Mouse (Mus musculus): ENCODE data around the gene Rabgap1l. TPM values are rescaled to one million over a fixed set of nuclear protein-coding genes. Genes with fewer than 3 reads are reported as not detected.

Gene Rabgap1l
- polyA plus RNA-seq, 1 experiment: 17.9 TPM

DNA sequence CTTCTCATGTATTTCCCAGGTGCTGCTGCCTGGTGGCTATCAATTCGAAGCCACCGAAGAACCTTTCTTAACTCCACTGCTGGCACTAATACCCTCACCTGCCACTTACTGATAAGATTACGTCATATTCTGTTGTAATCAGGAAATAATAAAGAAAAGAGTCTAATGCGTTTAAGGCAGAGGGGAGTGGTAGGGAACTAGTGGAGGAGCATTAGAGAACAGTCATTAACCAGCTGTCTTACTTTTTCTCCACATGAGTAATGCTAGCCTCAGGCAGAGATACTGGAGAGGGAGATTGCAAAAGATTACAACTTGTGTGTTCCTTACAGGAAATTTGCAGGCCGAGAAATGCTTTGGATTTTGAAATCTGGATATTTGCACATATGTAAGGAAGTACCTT lies 530.0 kb downstream of the Rabgap1l start:
- TF ChIP-seq GATA1 (IDR thresholded peaks at IDR 0.05; ENCODE audit: low read length): no peak

DNA sequence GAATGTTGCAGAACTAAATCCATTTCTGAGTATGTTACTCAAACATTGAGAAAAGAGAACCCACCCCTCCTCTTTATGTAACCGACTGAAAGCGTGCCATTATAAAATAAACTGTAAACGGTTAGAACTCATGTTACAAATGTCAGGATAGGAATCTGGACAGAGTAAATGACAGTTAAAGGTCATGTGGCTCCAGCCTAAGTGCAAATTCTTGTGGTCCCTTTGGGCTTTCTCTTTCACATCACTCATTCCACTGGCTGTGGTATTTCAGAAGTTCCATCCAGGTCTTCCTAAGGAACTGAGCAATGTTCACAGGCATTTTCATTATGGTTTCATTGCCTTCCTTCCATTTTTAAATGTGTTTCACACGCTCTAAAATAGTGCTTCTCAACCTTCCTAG lies 530.6 kb downstream of the Rabgap1l start:
- TF ChIP-seq GATA1 (IDR thresholded peaks at IDR 0.05; ENCODE audit: low read length): no peak

DNA sequence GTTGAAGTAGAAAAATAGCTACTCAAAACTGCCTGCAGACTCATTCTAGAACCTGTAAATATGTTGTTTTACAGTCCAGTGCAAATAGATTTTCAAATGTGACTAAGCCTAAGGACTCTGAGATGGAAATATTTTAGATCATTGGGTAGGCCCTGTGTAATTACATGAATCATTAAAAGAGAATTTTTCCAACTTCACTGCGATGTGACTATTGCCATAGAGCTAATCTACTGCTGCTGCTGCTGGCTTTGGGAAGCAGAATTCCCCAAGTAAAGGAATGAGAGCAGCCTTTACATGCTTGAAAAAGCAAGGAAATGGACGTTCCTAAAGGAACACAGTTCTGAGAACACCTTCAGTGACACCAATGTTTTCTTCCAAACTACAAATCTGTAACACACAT lies 531.2 kb downstream of the Rabgap1l start:
- TF ChIP-seq GATA1 (IDR thresholded peaks at IDR 0.05; ENCODE audit: low read length): no peak

DNA sequence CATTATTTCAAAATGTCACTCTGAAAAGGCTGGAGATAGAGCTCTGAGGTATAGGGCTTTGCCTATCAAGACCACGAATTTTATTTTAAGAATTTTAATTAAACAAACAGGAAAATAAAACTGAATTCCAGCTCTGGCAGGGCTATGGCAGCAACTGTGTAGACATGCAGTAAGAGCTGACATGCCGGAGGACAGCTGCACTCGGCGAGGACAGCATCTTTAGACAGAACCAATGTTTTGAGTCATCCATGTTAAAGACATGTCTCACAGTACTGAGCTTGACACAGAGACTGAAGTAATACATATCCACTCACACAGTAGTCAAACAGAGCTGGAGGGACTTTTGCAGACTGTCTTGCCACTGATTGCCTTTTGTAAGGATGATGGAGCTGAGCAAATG lies 532.4 kb downstream of the Rabgap1l start:
- TF ChIP-seq GATA1 (IDR thresholded peaks at IDR 0.05; ENCODE audit: low read length): no peak

DNA sequence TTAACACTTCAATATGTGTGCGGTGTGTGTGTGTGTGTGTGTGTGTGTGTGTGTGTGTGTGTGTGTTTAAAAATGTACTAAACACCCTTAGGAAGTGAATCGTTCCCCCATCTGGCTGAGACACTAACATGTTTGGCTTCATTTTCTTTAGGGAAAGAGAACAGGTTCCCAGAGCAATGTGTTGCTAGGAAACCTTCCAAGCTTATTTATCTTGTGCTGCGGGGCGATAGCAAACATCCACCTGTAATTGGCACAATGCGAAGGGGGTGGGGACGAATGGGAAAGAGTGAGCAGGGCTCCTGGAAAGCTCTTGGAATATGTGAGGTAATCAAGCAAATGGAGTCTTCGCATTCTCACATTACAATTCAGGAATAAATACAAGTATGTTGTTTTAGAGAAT lies 533.1 kb downstream of the Rabgap1l start:
- TF ChIP-seq GATA1 (IDR thresholded peaks at IDR 0.05; ENCODE audit: low read length): no peak

DNA sequence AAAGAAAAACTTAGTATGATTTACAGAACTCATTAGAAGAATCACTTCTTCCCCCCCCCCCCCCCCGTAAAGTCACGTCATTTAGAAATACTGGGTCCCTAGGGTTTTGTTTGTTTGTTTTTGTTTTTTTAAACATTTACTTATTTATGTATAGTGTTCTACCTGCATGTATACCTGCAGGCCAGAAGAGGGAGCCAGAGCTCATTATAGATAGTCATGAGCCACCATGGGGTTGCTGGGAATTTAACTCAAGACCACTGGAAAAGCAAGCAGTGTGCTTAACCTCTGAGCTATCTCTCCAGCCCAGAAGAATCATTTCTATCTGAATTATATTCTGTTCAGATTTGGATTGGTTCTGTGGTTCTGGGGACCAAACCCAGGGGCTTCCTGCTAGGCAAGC lies 539.9 kb downstream of the Rabgap1l start:
- TF ChIP-seq GATA1 (IDR thresholded peaks at IDR 0.05; ENCODE audit: low read length): no peak

DNA sequence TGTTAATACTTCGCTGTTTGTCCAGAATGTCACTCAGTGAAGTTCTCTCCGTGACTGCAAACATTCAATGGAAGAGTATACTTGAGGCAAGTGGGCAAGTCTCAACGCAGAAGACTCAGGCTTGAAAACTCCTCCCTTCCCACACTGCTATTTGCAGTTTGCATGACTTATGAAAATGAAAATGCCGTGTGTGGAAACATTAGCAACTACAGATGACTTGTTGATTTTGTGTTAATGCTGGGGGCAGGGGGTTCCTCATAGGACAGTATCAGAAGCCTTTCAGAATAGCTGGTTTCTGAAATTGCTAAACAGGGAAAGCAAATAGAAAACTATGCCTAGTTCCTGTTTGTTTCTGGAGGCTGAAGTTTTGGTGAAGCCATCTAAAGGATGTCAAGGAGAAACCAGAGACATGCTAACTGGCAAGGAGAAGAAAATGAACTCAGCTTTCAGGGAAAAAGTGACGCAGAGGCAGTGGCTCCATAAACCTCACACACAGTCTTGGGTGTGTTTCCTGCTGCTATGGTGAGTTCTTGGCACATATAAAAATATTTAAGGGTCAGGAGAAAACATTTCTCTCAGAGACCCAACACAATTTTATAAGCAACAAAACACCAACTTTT lies 541.5 kb downstream of the Rabgap1l start:
- no peak for TF ChIP-seq GATA1 (IDR thresholded peaks at IDR 0.05; ENCODE audit: low read length)

DNA sequence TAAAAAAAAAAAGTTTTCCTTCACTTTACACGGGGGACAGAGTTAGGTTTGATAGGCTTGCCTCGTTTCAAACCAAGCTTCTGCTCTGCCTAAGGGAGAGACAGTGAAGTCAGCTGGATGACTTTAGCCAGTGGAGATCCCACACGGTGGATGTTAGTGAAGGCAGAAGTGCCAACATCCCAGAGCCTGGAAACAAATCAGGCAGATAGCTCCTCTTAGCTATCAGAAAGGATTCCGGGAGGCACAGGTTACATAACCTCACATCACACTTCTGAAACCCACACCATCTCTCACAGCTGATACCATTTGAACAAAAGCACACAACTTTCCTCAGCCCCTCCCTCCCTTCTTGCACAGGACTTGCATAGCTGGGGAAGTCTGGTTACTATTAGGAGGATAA lies 542.2 kb downstream of the Rabgap1l start:
- no peak for TF ChIP-seq GATA1 (IDR thresholded peaks at IDR 0.05; ENCODE audit: low read length)

DNA sequence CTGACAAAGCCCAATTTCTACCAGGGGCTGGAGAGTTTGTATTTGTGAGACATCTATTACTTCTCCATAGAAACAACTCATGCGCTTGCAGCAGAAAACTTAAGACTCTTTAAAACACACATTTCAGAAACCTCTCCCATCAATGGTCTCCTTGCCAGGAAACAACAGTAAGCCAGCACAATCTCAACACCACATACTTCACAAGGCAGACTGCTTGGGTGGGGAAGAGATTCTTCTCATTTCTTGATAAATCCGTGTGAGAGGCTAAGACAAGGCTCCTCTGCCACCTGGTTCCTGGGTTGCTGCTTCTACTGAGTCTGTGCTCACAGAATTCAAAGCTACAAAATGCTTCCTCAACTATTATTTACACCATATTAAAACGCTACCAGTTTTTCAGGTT lies 543.2 kb downstream of the Rabgap1l start:
- TF ChIP-seq GATA1 (IDR thresholded peaks at IDR 0.05; ENCODE audit: low read length): no peak

DNA sequence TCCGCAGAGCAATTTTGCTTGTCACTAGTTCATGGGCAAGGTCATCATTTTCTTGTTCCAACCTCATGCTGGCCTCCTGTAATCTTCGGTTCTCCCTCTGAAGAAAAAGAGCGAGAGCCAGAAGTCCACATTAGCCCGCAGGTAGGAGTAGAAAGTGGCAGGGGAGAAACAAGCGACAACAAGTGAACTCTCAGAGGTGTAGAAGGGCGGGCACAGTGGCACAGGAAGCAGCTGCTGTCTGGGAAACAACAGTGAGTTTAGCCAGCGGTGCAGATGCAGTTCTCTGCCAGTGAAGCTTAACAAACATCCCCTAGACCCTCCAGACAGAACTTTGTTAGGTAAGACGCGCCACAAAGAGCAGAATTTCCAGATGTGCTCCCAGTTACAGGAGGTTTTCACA lies 545.5 kb downstream of the Rabgap1l start:
- no peak for TF ChIP-seq GATA1 (IDR thresholded peaks at IDR 0.05; ENCODE audit: low read length)

DNA sequence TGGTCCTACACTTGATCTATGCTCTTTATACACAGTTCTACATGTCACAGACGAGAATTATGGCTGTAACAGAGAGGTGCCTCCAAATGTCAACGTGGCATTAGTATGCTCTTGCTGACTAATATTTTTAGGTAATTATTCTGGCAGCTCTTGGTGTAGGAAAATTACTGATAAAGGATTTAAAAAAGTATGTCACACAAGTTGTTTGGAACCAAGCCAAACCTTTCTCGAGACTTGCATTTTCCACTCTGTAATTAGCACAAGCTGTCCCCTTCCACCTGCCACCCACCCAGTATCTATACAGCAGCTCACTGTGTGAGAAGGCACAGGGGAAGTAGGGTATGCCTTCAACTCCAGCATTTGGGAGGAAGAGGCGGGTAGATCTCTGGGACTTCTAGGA lies 546.2 kb downstream of the Rabgap1l start:
- TF ChIP-seq GATA1 (IDR thresholded peaks at IDR 0.05; ENCODE audit: low read length): no peak

DNA sequence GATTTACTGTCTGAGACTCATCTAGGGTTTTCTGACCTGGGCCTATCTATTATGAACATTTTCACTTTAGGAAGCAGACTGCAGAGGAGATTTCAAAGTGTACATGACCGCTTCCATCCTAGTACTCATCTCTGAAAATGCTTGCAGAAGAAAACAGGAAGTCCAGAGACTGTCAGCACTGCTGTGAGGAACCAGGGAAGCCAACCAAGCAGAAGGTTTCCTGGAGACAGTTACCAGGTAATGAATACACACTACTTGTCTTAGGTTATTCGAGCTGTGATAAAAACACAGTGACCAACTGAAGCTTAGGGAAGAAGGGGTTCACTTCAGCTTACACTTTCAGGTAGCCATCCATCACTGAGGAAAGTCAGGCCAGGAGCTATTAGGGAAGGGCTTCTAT lies 547.1 kb downstream of the Rabgap1l start:
- TF ChIP-seq GATA1 (IDR thresholded peaks at IDR 0.05; ENCODE audit: low read length): no peak

DNA sequence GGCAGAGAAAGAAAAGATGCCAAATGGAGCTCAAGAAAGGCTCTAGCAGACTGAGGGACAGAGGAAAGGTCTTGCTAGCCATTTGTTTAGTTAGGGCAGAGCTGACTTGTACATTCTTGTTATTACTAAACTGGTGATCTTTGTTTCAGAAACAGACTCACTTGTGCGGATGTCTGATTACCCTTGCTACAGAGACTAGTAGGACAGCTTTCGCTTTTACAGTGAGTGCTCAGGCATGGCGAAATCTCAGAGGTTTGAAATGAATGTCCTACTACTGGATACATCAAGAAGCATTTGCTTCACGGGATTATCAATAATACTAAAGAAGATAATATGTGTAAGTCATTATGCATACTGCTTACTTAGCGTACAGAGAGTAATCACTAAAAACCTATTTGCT lies 548.3 kb downstream of the Rabgap1l start:
- no peak for TF ChIP-seq GATA1 (IDR thresholded peaks at IDR 0.05; ENCODE audit: low read length)

DNA sequence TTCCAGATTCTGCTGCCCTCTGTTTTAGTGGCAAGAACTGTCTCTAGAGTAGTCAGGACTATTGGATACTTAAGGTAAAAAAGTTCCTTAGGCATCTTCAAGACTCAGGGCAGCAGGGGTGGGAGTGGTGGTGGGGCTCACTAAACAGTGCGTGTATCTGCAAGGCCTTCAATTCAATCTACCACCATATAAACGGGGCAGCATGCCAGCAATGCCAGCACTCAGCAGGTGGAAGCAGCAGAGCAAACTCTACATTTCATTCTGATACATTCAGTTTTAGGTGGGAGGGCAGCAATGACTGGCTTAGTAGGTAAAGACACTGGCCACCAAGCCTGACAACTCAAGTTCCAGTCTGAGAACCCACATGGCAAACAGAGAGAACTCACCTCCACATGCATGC lies 552.9 kb downstream of the Rabgap1l start:
- no peak for TF ChIP-seq GATA1 (IDR thresholded peaks at IDR 0.05; ENCODE audit: low read length)

DNA sequence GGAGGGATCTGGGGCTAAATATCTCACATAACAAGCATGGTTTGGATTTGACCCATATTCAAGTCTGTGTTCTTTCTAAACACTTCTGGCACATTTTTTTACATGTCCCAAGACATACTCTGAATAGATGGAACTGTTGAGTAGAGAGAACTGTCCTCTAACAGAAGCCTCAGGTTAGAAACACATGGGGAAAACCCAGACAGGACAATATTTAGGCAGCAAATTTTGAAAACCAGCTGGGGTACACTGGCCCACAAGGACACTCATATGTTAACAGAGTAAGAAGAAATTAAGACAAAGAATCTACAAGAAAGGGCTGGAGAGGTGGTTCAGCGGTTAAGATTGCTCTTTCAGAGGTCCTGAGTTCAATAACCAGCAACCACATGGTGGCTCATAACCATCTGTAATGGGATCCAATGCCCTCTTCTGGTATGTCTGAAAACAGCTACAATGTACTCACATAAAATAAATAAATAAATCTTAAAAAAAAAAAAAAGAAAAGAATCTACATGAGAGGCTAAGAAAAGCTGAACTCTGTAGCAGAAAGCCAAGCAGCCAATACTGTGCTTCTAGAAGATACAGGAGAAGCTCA lies 554.1 kb downstream of the Rabgap1l start:
- no peak for TF ChIP-seq GATA1 (IDR thresholded peaks at IDR 0.05; ENCODE audit: low read length)

DNA sequence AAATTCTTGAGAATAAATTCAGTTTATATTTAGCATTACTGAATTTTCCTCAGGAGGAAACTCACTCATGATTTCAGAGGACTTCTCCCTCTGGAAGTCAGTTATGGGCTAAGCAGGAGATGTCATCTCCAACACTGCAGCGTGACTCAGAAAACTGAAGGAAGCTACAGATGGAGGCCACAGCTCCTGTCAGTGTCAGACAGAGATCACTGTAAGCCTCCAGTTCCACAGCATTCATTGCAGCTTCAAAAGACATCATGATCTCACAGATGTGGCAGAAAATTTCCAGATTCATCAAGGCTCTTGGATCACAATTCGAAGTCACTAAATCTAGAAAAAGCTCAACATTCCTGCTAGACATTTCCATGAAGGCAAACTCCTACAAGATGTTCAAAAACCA lies 555.0 kb downstream of the Rabgap1l start:
- no peak for TF ChIP-seq GATA1 (IDR thresholded peaks at IDR 0.05; ENCODE audit: low read length)

DNA sequence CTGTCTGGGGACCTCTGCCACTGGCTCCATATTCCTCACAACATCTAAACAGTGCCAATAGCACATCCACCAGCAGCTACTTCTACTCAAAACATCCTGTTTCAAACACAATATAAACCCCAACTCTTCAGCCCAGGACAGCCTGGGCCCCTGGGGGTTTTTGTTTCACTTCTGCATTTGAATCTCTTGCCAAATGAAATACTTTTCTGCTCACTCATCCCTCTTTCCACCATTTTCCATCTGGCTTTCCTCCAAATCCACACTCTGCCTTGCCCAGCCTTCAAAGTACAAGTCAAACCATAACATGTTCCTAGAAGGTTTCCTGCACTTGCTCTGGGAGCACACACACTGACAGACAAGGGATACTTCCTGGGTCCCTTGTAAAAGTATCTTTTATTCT lies 559.1 kb downstream of the Rabgap1l start:
- TF ChIP-seq GATA1 (IDR thresholded peaks at IDR 0.05; ENCODE audit: low read length): no peak

DNA sequence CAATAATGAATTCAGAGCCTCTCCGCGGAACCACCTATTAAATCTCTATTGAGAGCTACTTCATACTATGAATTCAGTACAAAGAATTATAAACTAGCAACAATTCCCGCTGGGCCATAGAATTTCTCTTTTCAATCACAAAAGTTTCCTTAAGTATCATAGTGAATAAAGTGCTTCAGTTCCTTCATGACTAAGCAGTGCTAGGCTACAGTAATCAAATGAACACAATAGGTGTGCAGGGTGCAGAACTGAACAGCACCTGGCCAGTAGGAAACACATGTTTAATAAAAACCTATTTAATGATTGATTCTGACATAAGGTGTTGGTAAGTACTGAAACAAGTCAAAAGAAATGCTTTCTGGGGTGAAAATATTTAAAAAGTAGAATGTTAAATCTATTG lies 560.9 kb downstream of the Rabgap1l start:
- TF ChIP-seq GATA1 (IDR thresholded peaks at IDR 0.05; ENCODE audit: low read length): no peak
